8 mouse cellular contexts compared by ENCODE assay signal in genomic region chr1:89750921-89751320, GRCm38 (mm10).
DNase-seq lines count a peak whose midpoint lies in the region; ATAC-seq and TF ChIP-seq lines count a peak whose summit lies in the region.

No protein-coding gene starts in this region.

- no peak for ATAC-seq in heart, embryonic 13.5 days (ENCODE audit: extremely low read depth, insufficient number of reproducible peaks, low FRiP score, low TSS enrichment)
- peak; percentile 86 for ATAC-seq in hindbrain, embryonic 13.5 days (ENCODE audit: low FRiP score)
- peak; percentile 87 for ATAC-seq in midbrain, embryonic 12.5 days (ENCODE audit: low FRiP score, low read depth)

- no peak for DNase-seq in heart, adult 11 months
- DNase-seq in brain, embryonic 14.5 days (ENCODE audit: low read depth), result peak; percentile 98
- no peak for DNase-seq in spleen, postnatal 14 days (ENCODE audit: low spot score in 2 of 2)
- DNase-seq in gastrocnemius, postnatal 14 days, result no peak
- DNase-seq in right cerebral cortex, postnatal 14 days, result no peak

- no peak for TF ChIP-seq CTCF in brain, embryonic 14.5 days (IDR thresholded peaks at IDR 0.05; ENCODE audit: borderline replicate concordance, extremely low read depth, insufficient read depth, insufficient read length)

- H3K4me2 ChIP-seq in heart, embryonic 13.5 days, result peak overlapping the region; percentile 69
- H3K4me2 ChIP-seq in hindbrain, embryonic 13.5 days, result peak overlapping the region; percentile 45
- peak overlapping the region; percentile 51 for H3K4me2 ChIP-seq in midbrain, embryonic 12.5 days (replicated peaks)

- H3K9ac ChIP-seq in heart, embryonic 13.5 days, result peak overlapping the region; percentile 70
- no peak overlapping the region; the same call in 1 of the 2 replicates for H3K9ac ChIP-seq in hindbrain, embryonic 13.5 days
- no peak overlapping the region for H3K9ac ChIP-seq in midbrain, embryonic 12.5 days (replicated peaks)

- H3K4me3 ChIP-seq in heart, embryonic 13.5 days, result peak overlapping the region; percentile 42
- peak overlapping the region; percentile 10 for H3K4me3 ChIP-seq in hindbrain, embryonic 13.5 days
- peak overlapping the region; percentile 18; the same call in 1 of the 2 replicates for H3K4me3 ChIP-seq in midbrain, embryonic 12.5 days

- peaks cover 18% of the 10 kb centered on the region for H3K4me1 ChIP-seq in heart, embryonic 13.5 days
- H3K4me1 ChIP-seq in hindbrain, embryonic 13.5 days (replicated peaks), result peaks cover 47% of the 10 kb centered on the region
- peaks cover 24% of the 10 kb centered on the region for H3K4me1 ChIP-seq in midbrain, embryonic 12.5 days

- H3K9me3 ChIP-seq in heart, embryonic 13.5 days, result no peaks in the 10 kb centered on the region; the same call in 1 of the 2 replicates
- no peaks in the 10 kb centered on the region for H3K9me3 ChIP-seq in hindbrain, embryonic 13.5 days
- no peaks in the 10 kb centered on the region for H3K9me3 ChIP-seq in midbrain, embryonic 12.5 days

- intact Hi-C loops in gastrocnemius, postnatal 14 days (cut with DNase I; ENCODE audit: low total_unique reads), result no loop called here

- 0 out of 2 replicates have a peak overlapping the region, but pooled peaks have one; percentile 26 for H3K27ac ChIP-seq in heart, embryonic 13.5 days (replicated peaks)
- H3K27ac ChIP-seq in hindbrain, embryonic 13.5 days, result peak overlapping the region; percentile 80
- H3K27ac ChIP-seq in midbrain, embryonic 12.5 days (replicated peaks), result peak overlapping the region; percentile 69

- WGBS in heart, embryonic 13.5 days, result 25% methylated on average over 21 of the region's 21 CpGs
- 3% methylated on average over 21 of the region's 21 CpGs for WGBS in hindbrain, embryonic 13.5 days
- WGBS in midbrain, embryonic 12.5 days, result 6% methylated on average over 21 of the region's 21 CpGs

- TF ChIP-seq POLR2A in brain, embryonic 14.5 days (IDR thresholded peaks at IDR 0.05; ENCODE audit: borderline replicate concordance, extremely low read depth, insufficient read depth, insufficient read length, poor library complexity, severe bottlenecking), result no peak

- H3K27me3 ChIP-seq in heart, embryonic 13.5 days (replicated peaks), result no peaks in the 10 kb centered on the region
- 0 out of 2 replicates have a peak, but pooled peaks cover 4% of the 10 kb centered on the region for H3K27me3 ChIP-seq in hindbrain, embryonic 13.5 days
- peaks cover 43% of the 10 kb centered on the region for H3K27me3 ChIP-seq in midbrain, embryonic 12.5 days

- H3K36me3 ChIP-seq in heart, embryonic 13.5 days, result 0 out of 2 replicates have a peak, but pooled peaks cover 2% of the 10 kb centered on the region
- H3K36me3 ChIP-seq in hindbrain, embryonic 13.5 days, result peaks cover 4% of the 10 kb centered on the region
- H3K36me3 ChIP-seq in midbrain, embryonic 12.5 days, result no peaks in the 10 kb centered on the region

Comparison
In these comparisons a context has a peak if more than half of its experiments do, and no peak if none do; other contexts are left out.
1. H3K27ac ChIP-seq: peak in every context shown above with its lines; median percentile 80 in hindbrain, embryonic 13.5 days; 69 in midbrain, embryonic 12.5 days; 26 in heart, embryonic 13.5 days.